Comparison of ENCODE assay signal across 19 mouse cellular contexts in genomic region chr1:145139267-145139651, GRCm38 (mm10).
A peak's percentile ranks its signal among the peaks of the same experiment; 100 is the strongest.
DNase-seq lines count a peak whose midpoint lies in the region; ATAC-seq and TF ChIP-seq lines count a peak whose summit lies in the region.
"Had no signal": no experiment of that assay in that cellular context is flagged by ENCODE, and none has a peak within 500 bp of the region (broad histone marks: within the 10 kb centered on the region; RNA-seq: fewer than 3 reads in every experiment).

No protein-coding gene starts in this region.

- TF ChIP-seq RAD21 in MEL (IDR thresholded peaks at IDR 0.05; ENCODE audit: low read depth, low read length): no peak

- TF ChIP-seq EP300 in MEL (IDR thresholded peaks at IDR 0.05; ENCODE audit: low read depth in 1 of 2, low read length in 2 of 2): no peak

- H3K27ac ChIP-seq in forebrain, embryonic 14.5 days (ENCODE audit: low read depth, low read length): no peak overlapping the region
- no peak overlapping the region for H3K27ac ChIP-seq in forebrain, embryonic 16.5 days (ENCODE audit: low read length)
- no peak overlapping the region for H3K27ac ChIP-seq in liver, embryonic 11.5 days (ENCODE audit: low read depth, low read length)
- no peak overlapping the region for H3K27ac ChIP-seq in liver, embryonic 12.5 days
- H3K27ac ChIP-seq in MEL (ENCODE audit: control insufficient read depth, low read depth, low read length): peak overlapping the region; percentile 62
- H3K27ac ChIP-seq: embryonic facial prominence, embryonic 10.5 days; heart, embryonic 10.5 days; heart, embryonic 15.5 days; hindbrain, embryonic 13.5 days had no signal

- H3K9me3 ChIP-seq in forebrain, embryonic 14.5 days (replicated peaks; ENCODE audit: control insufficient read depth, low read length): no peaks in the 10 kb centered on the region
- H3K9me3 ChIP-seq in forebrain, embryonic 16.5 days (ENCODE audit: control insufficient read depth, low read length): no peaks in the 10 kb centered on the region
- no peaks in the 10 kb centered on the region for H3K9me3 ChIP-seq in liver, embryonic 11.5 days (ENCODE audit: control insufficient read depth, low read length)
- no peaks in the 10 kb centered on the region for H3K9me3 ChIP-seq in liver, embryonic 12.5 days (replicated peaks)
- no peaks in the 10 kb centered on the region for H3K9me3 ChIP-seq in MEL (replicated peaks; ENCODE audit: insufficient read depth, low read length)
- H3K9me3 ChIP-seq: embryonic facial prominence, embryonic 10.5 days; heart, embryonic 10.5 days; heart, embryonic 15.5 days; hindbrain, embryonic 13.5 days had no signal

- H3K4me1 ChIP-seq in forebrain, embryonic 14.5 days (ENCODE audit: control insufficient read depth, insufficient read depth, low read length): no peaks in the 10 kb centered on the region
- peaks cover 4% of the 10 kb centered on the region for H3K4me1 ChIP-seq in forebrain, embryonic 16.5 days (replicated peaks; ENCODE audit: control insufficient read depth, insufficient read depth, low read length)
- H3K4me1 ChIP-seq in liver, embryonic 11.5 days (replicated peaks; ENCODE audit: control insufficient read depth, insufficient read depth, low read length): no peaks in the 10 kb centered on the region
- peaks cover 11% of the 10 kb centered on the region for H3K4me1 ChIP-seq in liver, embryonic 12.5 days
- H3K4me1 ChIP-seq in MEL (ENCODE audit: control insufficient read depth in 1 of 2, insufficient read depth in 2 of 2, low read length in 2 of 2): peaks cover 10 to 18% of the 10 kb centered on the region in 2 experiments
- H3K4me1 ChIP-seq: embryonic facial prominence, embryonic 10.5 days; heart, embryonic 10.5 days; heart, embryonic 15.5 days; hindbrain, embryonic 13.5 days had no signal

- H3K9ac ChIP-seq in forebrain, embryonic 14.5 days (ENCODE audit: low read length): no peak overlapping the region
- no peak overlapping the region for H3K9ac ChIP-seq in forebrain, embryonic 16.5 days (replicated peaks; ENCODE audit: low read depth, low read length)
- no peak overlapping the region for H3K9ac ChIP-seq in liver, embryonic 11.5 days (ENCODE audit: low read depth, low read length)
- no peak overlapping the region for H3K9ac ChIP-seq in liver, embryonic 12.5 days
- H3K9ac ChIP-seq in MEL (ENCODE audit: control insufficient read depth, low read depth, low read length, poor library complexity, severe bottlenecking): no peak overlapping the region
- H3K9ac ChIP-seq: heart, embryonic 15.5 days; hindbrain, embryonic 13.5 days had no signal

- no peaks in the 10 kb centered on the region for H3K27me3 ChIP-seq in forebrain, embryonic 14.5 days (replicated peaks; ENCODE audit: control insufficient read depth, insufficient read depth, low read length)
- no peaks in the 10 kb centered on the region for H3K27me3 ChIP-seq in forebrain, embryonic 16.5 days (replicated peaks; ENCODE audit: control insufficient read depth, insufficient read depth, low read length)
- no peaks in the 10 kb centered on the region for H3K27me3 ChIP-seq in liver, embryonic 11.5 days (replicated peaks; ENCODE audit: control insufficient read depth, insufficient read depth, low read length)
- H3K27me3 ChIP-seq in liver, embryonic 12.5 days (replicated peaks): no peaks in the 10 kb centered on the region
- no peaks in the 10 kb centered on the region for H3K27me3 ChIP-seq in MEL (ENCODE audit: control insufficient read depth in 1 of 2, insufficient read depth in 2 of 2, low read length in 2 of 2)
- H3K27me3 ChIP-seq: heart, embryonic 15.5 days; hindbrain, embryonic 13.5 days; Patski had no signal

- H3K36me3 ChIP-seq in forebrain, embryonic 14.5 days (ENCODE audit: control insufficient read depth, insufficient read depth, low read length): no peaks in the 10 kb centered on the region
- no peaks in the 10 kb centered on the region for H3K36me3 ChIP-seq in forebrain, embryonic 16.5 days (ENCODE audit: control insufficient read depth, insufficient read depth)
- H3K36me3 ChIP-seq in liver, embryonic 11.5 days (ENCODE audit: control insufficient read depth, insufficient read depth, low read length): no peaks in the 10 kb centered on the region
- H3K36me3 ChIP-seq in liver, embryonic 12.5 days: no peaks in the 10 kb centered on the region
- peaks cover 0 to 16% of the 10 kb centered on the region in 2 experiments; a peak in 2 of 4 replicates for H3K36me3 ChIP-seq in MEL (ENCODE audit: control insufficient read depth in 1 of 2, insufficient read depth in 2 of 2, low read length in 2 of 2)
- H3K36me3 ChIP-seq: embryonic facial prominence, embryonic 10.5 days; heart, embryonic 10.5 days; heart, embryonic 15.5 days; hindbrain, embryonic 13.5 days had no signal

- TF ChIP-seq CTCF in MEL (IDR thresholded peaks at IDR 0.05 in 2 of 3, conservative IDR thresholded peaks at IDR 0.05 in 1 of 3; ENCODE audit: control insufficient read depth in 1 of 3, insufficient read depth in 1 of 3, low read depth in 2 of 3, low read length in 3 of 3, poor library complexity in 1 of 3, severe bottlenecking in 1 of 3): no peak

- H3K4me3 ChIP-seq in forebrain, embryonic 14.5 days (ENCODE audit: low read depth, low read length): no peak overlapping the region
- no peak overlapping the region for H3K4me3 ChIP-seq in forebrain, embryonic 16.5 days (replicated peaks; ENCODE audit: low read length)
- no peak overlapping the region for H3K4me3 ChIP-seq in liver, embryonic 11.5 days (ENCODE audit: low read depth, low read length)
- H3K4me3 ChIP-seq in liver, embryonic 12.5 days: no peak overlapping the region
- peak overlapping the region in 1 of 2 experiments; percentile 11; a peak in 1 of 4 replicates for H3K4me3 ChIP-seq in MEL (ENCODE audit: control insufficient read depth in 1 of 2, insufficient read depth in 1 of 2, low read depth in 2 of 2, low read length in 2 of 2)
- H3K4me3 ChIP-seq: embryonic facial prominence, embryonic 10.5 days; heart, embryonic 10.5 days; heart, embryonic 15.5 days; hindbrain, embryonic 13.5 days had no signal

- ATAC-seq in forebrain, embryonic 14.5 days: peak; percentile 58; the same call in 1 of the 2 replicates
- no peak for ATAC-seq in forebrain, embryonic 16.5 days
- peak; percentile 32; the same call in 1 of the 2 replicates for ATAC-seq in liver, embryonic 11.5 days (replicated peaks; ENCODE audit: low FRiP score)
- ATAC-seq in liver, embryonic 12.5 days: no peak
- peak; percentile 51 for ATAC-seq in megakaryocyte-erythroid progenitor cell, adult 5-6 weeks (replicated peaks; ENCODE audit: low FRiP score, low TSS enrichment, poor library complexity, severe bottlenecking)
- ATAC-seq: activated CD4-positive, CD25-positive, alpha-beta regulatory T cell, adult 4 months; Patski had no signal

- no peak for DNase-seq in forebrain, embryonic 14.5 days (ENCODE audit: low spot score)
- no peak for DNase-seq in liver, embryonic 11.5 days (ENCODE audit: low spot score)
- no peak for DNase-seq in MEL (ENCODE audit: low read depth, low spot score)
- no peak for DNase-seq in right cerebral cortex, postnatal 4 days
- DNase-seq: cerebellum, adult 18-20 months; cerebellum, adult 9-11 months; cerebellum, postnatal 36 days; gastrocnemius, postnatal 36 days; heart, adult 18-20 months; heart, postnatal 14 days had no signal

- no peaks in the 10 kb centered on the region for H3K79me2 ChIP-seq in MEL (ENCODE audit: control insufficient read depth, insufficient read depth, low read length, poor library complexity)

- TF ChIP-seq POLR2A in MEL (IDR thresholded peaks at IDR 0.05; ENCODE audit: control insufficient read depth in 1 of 2, insufficient read depth in 1 of 2, low read depth in 1 of 2, low read length in 2 of 2, poor library complexity in 1 of 2): no peak

- H3K4me2 ChIP-seq in forebrain, embryonic 14.5 days (ENCODE audit: low read length): no peak overlapping the region
- H3K4me2 ChIP-seq in forebrain, embryonic 16.5 days (ENCODE audit: low read length): no peak overlapping the region
- no peak overlapping the region for H3K4me2 ChIP-seq in liver, embryonic 11.5 days
- H3K4me2 ChIP-seq in liver, embryonic 12.5 days: no peak overlapping the region
- H3K4me2 ChIP-seq: heart, embryonic 15.5 days; hindbrain, embryonic 13.5 days had no signal

TF ChIP-seq in MEL, 35 proteins besides CTCF, POLR2A, EP300 and RAD21:
- no peak for TF ChIP-seq GATA1 (IDR thresholded peaks at IDR 0.05; ENCODE audit: low read depth, low read length)
- TF ChIP-seq SIN3A (IDR thresholded peaks at IDR 0.05; ENCODE audit: low read length): no peak
- no peak for TF ChIP-seq UBTF (IDR thresholded peaks at IDR 0.05; ENCODE audit: borderline replicate concordance, insufficient read depth, low read depth, low read length)
- TF ChIP-seq NRF1 (IDR thresholded peaks at IDR 0.05; ENCODE audit: insufficient read depth, low read depth, low read length, poor library complexity, severe bottlenecking): no peak
- TF ChIP-seq MEF2A (IDR thresholded peaks at IDR 0.05; ENCODE audit: extremely low read depth, insufficient replicate concordance, low read depth, low read length, poor library complexity, severe bottlenecking): no peak
- TF ChIP-seq USF2 (IDR thresholded peaks at IDR 0.05; ENCODE audit: borderline replicate concordance in 1 of 2, insufficient read depth in 1 of 2, low read depth in 1 of 2, low read length in 2 of 2): no peak
- no peak for TF ChIP-seq CHD2 (IDR thresholded peaks at IDR 0.05; ENCODE audit: low read length)
- TF ChIP-seq KAT2A (conservative IDR thresholded peaks at IDR 0.05; ENCODE audit: low read depth, low read length): no peak
- no peak for TF ChIP-seq BHLHE40 (IDR thresholded peaks at IDR 0.05; ENCODE audit: borderline replicate concordance, low read depth, low read length)
- TF ChIP-seq MAX (IDR thresholded peaks at IDR 0.05; ENCODE audit: low read length): no peak
- TF ChIP-seq MYB (IDR thresholded peaks at IDR 0.05; ENCODE audit: low read depth, low read length): no peak
- no peak for TF ChIP-seq POLR2AphosphoS5 (IDR thresholded peaks at IDR 0.05; ENCODE audit: borderline replicate concordance, low read depth, low read length)
- no peak for TF ChIP-seq ZC3H11A (IDR thresholded peaks at IDR 0.05; ENCODE audit: low read depth, low read length)
- no peak for TF ChIP-seq ZNF384 (IDR thresholded peaks at IDR 0.05; ENCODE audit: low read depth, low read length)
- TF ChIP-seq ZMIZ1 (IDR thresholded peaks at IDR 0.05; ENCODE audit: low read depth, low read length): no peak
- no peak for TF ChIP-seq CHD1 (IDR thresholded peaks at IDR 0.05; ENCODE audit: low read depth, low read length)

Comparison
In these comparisons a context has a peak if more than half of its experiments do, and no peak if none do; other contexts are left out.
1. ATAC-seq: peak in forebrain, embryonic 14.5 days (single experiment), liver, embryonic 11.5 days (single experiment) and megakaryocyte-erythroid progenitor cell, adult 5-6 weeks (single experiment); none in forebrain, embryonic 16.5 days (single experiment) and liver, embryonic 12.5 days (single experiment).